Mouse (Mus musculus) midbrain, embryonic 11.5 days (tissue): ENCODE measurements around the gene Slc39a3. TPM values are rescaled to one million over a fixed set of nuclear protein-coding genes. Genes with fewer than 3 reads are reported as not detected.

Experiments used
- ATAC-seq: fragments of 200-750 bp; cut with Nextera tagmentation; 2 replicates; pipeline ENCODE4 v1.8.0; 2017; ENCODE audit warnings: moderate TSS enrichment, moderate library complexity; ENCODE audit not compliant: low FRiP score
- DNase-seq: peaks from one replicate; pipeline ENCODE4 v3.0.0; 2015; ENCODE audit warnings: low spot score; ENCODE audit errors: missing footprints
- H3K27ac ChIP-seq: fragments of 300-500 bp; sonication (generic); 2 replicates; pipeline ENCODE4 v1.5.1; 2014; ENCODE audit warnings: low read depth, low read length
- H3K27me3 ChIP-seq: fragments of 300-500 bp; sonication (generic); 2 replicates; pipeline ENCODE4 v1.6.1; 2014; ENCODE audit warnings: mild to moderate bottlenecking, low read length, moderate library complexity, mixed read lengths; ENCODE audit not compliant: control insufficient read depth, insufficient read depth
- H3K36me3 ChIP-seq: fragments of 300-500 bp; sonication (generic); 2 replicates; pipeline ENCODE4 v1.6.1; 2014; ENCODE audit warnings: mild to moderate bottlenecking, low read length, moderate library complexity, mixed read lengths; ENCODE audit not compliant: control insufficient read depth, insufficient read depth
- H3K4me1 ChIP-seq: fragments of 300-500 bp; sonication (generic); 2 replicates; pipeline ENCODE4 v1.6.1; 2014; ENCODE audit warnings: low read length; ENCODE audit not compliant: control insufficient read depth, insufficient read depth
- H3K4me2 ChIP-seq: fragments of 300-500 bp; sonication (generic); 2 replicates; pipeline ENCODE4 v1.6.1; 2014; ENCODE audit warnings: mild to moderate bottlenecking, moderate library complexity
- H3K4me3 ChIP-seq: fragments of 300-500 bp; sonication (generic); 2 replicates; pipeline ENCODE4 v1.5.1; 2014; ENCODE audit warnings: low read depth, low read length
- H3K9ac ChIP-seq: fragments of 300-500 bp; sonication (generic); 2 replicates; pipeline ENCODE4 v1.6.1; 2014; ENCODE audit warnings: low read length
- H3K9me3 ChIP-seq: fragments of 300-500 bp; sonication (generic); 2 replicates; pipeline ENCODE4 v1.6.1; 2016; ENCODE audit warnings: low read length; ENCODE audit not compliant: control insufficient read depth
- WGBS: fragments of 180-500 bp; shearing (Covaris S2); extraction: QIAGEN DNeasy Blood & Tissue Kit; methylation state at CpG from one replicate; pipeline ENCODE4 v1.1.7; 2014; 5-methylcytosine and 5-hydroxymethylcytosine counted together
- polyA plus RNA-seq: library from polyadenylated mRNA; unstranded; fragments of >200 nt; fragmentation: Nextera tagmentation; extraction: Ambion mirVana; gene quantifications from 2 replicates; pipeline ENCODE4 v1.2.1, GENCODE M21; 2014

Gene Slc39a3
- polyA plus RNA-seq, 1 experiment from 2014 or later = 10.1 TPM

DNA sequence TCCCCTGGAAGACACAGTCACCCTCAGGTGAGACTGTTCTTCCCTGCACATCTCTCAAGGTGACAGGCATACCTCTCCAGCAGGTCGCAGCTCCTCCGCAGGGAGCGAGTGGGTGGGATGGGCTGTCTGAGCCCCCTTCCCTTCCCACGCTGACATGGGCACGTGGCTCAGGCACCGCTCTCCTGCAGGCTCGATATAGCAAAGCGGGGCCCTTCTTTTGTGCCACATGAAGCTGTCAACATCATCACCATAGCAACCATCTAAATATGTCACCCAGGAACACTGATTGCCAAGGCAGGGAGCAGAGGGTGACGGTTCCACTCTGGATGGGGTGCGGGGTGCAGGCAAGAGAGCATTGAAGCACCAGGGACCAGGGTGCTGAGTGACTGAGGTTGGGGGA is 36.1 kb downstream of the Slc39a3 start:
- ATAC-seq = no peak
- Histone ChIP-seq H3K9me3 (no peaks in the 10 kb centered on the region), H3K4me1 (peaks cover 4% of the 10 kb centered on the region), H3K36me3 (no peaks in the 10 kb centered on the region), H3K4me3 (no peak overlapping the region), H3K27ac (no peak overlapping the region; the same call in 1 of the 2 replicates), H3K4me2 (no peak overlapping the region), H3K27me3 (peaks cover 2% of the 10 kb centered on the region; the same call in 1 of the 2 replicates), H3K9ac (no peak overlapping the region; the same call in 1 of the 2 replicates)
- no peak for DNase-seq
- 47% methylated on average over 10 of the region's 10 CpGs for WGBS

GRCm38 (mm10) chr10:81000197-81001062 is 36.8 kb downstream of the Slc39a3 start:
- DNase-seq = peak; percentile 86
- Histone ChIP-seq H3K27ac (no peak overlapping the region; the same call in 1 of the 2 replicates), H3K9me3 (no peaks in the 10 kb centered on the region), H3K27me3 (peaks cover 2% of the 10 kb centered on the region; the same call in 1 of the 2 replicates), H3K4me3 (no peak overlapping the region), H3K9ac (no peak overlapping the region; the same call in 1 of the 2 replicates), H3K36me3 (no peaks in the 10 kb centered on the region), H3K4me2 (no peak overlapping the region), H3K4me1 (peaks cover 4% of the 10 kb centered on the region)
- 53% methylated on average over 28 of the region's 28 CpGs for WGBS
- ATAC-seq = no peak

GRCm38 (mm10) chr10:80999362-81000196 is 37.6 kb downstream of the Slc39a3 start:
- Histone ChIP-seq H3K4me3 (no peak overlapping the region), H3K9ac (0 out of 2 replicates have a peak overlapping the region, but pooled peaks have one; percentile 18), H3K36me3 (no peaks in the 10 kb centered on the region), H3K27me3 (peaks cover 4% of the 10 kb centered on the region; the same call in 1 of the 2 replicates), H3K9me3 (no peaks in the 10 kb centered on the region), H3K4me2 (no peak overlapping the region), H3K4me1 (peaks cover 4% of the 10 kb centered on the region), H3K27ac (no peak overlapping the region)
- ATAC-seq = peak; percentile 79
- peak; percentile 99 for DNase-seq
- 33% methylated on average over 37 of the region's 37 CpGs for WGBS

DNA sequence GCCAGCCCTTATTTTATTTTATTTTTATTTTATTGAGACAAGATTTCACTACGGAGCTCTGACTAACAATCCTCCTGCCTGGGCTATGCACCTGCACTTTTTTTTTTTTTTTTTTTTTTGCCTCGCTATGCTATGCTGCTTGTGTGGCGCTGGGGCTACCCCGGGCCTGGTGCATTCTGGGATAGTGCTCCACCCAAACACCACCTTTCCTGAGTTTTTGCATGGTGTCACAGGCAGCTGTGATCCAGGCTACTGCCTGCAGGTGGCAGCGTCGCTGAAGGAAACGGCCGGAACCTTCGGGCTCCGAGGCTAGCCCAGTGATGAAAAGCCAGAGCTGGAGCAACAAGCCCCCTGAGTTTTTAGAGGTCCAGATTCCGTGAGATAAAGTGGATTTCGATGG is 38.4 kb downstream of the Slc39a3 start:
- Histone ChIP-seq H3K4me2 (no peak overlapping the region), H3K27ac (no peak overlapping the region), H3K36me3 (no peaks in the 10 kb centered on the region), H3K4me3 (no peak overlapping the region), H3K27me3 (peaks cover 4% of the 10 kb centered on the region), H3K9me3 (no peaks in the 10 kb centered on the region), H3K4me1 (peaks cover 4% of the 10 kb centered on the region), H3K9ac (no peak overlapping the region)
- ATAC-seq (no peak), DNase-seq (peak; percentile 93)
- WGBS = 18% methylated on average over 12 of the region's 12 CpGs

- no peaks in the 10 kb centered on the region for H3K9me3 ChIP-seq
- no peaks in the 10 kb centered on the region for H3K36me3 ChIP-seq
- H3K4me3 ChIP-seq = no peak overlapping the region
- ATAC-seq (no peak), DNase-seq (no peak)
- H3K9ac ChIP-seq = no peak overlapping the region
- H3K4me2 ChIP-seq = no peak overlapping the region
- peaks cover 4% of the 10 kb centered on the region for H3K4me1 ChIP-seq
- 38% methylated on average over 14 of the region's 14 CpGs for WGBS
- peaks cover 4% of the 10 kb centered on the region for H3K27me3 ChIP-seq
- H3K27ac ChIP-seq = no peak overlapping the region
Observed at GRCm38 (mm10) chr10:80998021-80998420, 39.2 kb downstream of the Slc39a3 start.

- peaks cover 4% of the 10 kb centered on the region for H3K27me3 ChIP-seq
- no peaks in the 10 kb centered on the region for H3K36me3 ChIP-seq
- H3K4me3 ChIP-seq = no peak overlapping the region
- H3K4me1 ChIP-seq = peaks cover 4% of the 10 kb centered on the region
- WGBS = 86% methylated on average over 8 of the region's 8 CpGs
- DNase-seq (no peak), ATAC-seq (no peak)
- no peak overlapping the region for H3K4me2 ChIP-seq
- no peaks in the 10 kb centered on the region for H3K9me3 ChIP-seq
- no peak overlapping the region for H3K27ac ChIP-seq
- no peak overlapping the region for H3K9ac ChIP-seq
Observed at GRCm38 (mm10) chr10:80997332-80997731, 39.9 kb downstream of the Slc39a3 start.

DNA sequence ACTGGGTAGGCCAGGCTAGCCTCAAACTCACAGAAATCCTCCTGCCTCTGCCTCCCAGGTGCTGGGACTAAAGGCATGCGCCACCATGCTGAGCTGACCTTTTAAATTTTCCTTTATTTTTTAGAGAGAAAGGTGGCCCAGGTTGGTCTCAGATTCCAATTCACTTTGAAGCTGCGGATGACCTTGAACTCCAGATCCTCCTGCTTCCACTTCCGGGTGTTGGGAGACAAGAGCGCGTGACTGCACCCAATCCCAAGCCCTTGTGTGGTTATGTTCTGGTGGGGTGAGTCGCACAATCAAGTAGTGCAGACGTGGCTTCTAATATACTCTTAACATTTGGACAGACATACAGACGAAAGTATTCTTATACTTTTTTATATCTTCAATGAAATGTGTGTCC is 40.7 kb downstream of the Slc39a3 start:
- ATAC-seq (no peak), DNase-seq (no peak)
- Histone ChIP-seq H3K27ac (no peak overlapping the region), H3K9me3 (no peaks in the 10 kb centered on the region), H3K9ac (no peak overlapping the region), H3K36me3 (no peaks in the 10 kb centered on the region), H3K27me3 (peaks cover 4% of the 10 kb centered on the region), H3K4me2 (no peak overlapping the region), H3K4me3 (no peak overlapping the region), H3K4me1 (peaks cover 4% of the 10 kb centered on the region)
- WGBS = 93% methylated on average over 8 of the region's 8 CpGs

DNA sequence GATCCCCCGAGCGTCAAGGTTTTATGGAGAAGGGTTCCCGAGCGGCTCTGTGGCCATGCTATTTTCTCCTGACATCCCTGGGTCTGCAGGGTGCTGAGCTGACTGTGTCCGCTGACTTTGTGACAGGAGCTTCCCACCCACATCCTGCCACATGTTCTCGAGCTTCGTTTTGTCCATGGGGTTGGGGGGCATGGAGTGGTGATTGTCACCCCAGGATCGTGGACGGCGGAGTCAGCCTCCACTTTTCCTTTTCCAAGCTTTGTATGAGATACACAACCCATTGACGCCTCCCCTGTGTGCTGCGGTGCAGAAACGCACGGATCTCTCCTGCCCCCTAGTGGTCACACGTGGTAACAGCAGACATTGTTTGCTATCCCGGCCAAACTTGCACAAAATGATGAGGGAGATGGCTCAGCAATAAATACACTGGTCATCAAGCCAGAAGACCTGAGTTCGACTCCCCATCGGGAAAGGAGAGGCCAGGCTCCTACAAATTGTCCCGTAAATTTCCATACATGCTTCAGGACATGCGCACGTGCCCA is 42.1 kb downstream of the Slc39a3 start:
- H3K36me3 ChIP-seq = no peaks in the 10 kb centered on the region
- H3K9ac ChIP-seq = peak overlapping the region; percentile 38; the same call in 1 of the 2 replicates
- DNase-seq (peak; percentile 97), ATAC-seq (peak; percentile 19; the same call in 1 of the 2 replicates)
- no peak overlapping the region for H3K27ac ChIP-seq
- H3K4me3 ChIP-seq = no peak overlapping the region
- peaks cover 4% of the 10 kb centered on the region for H3K27me3 ChIP-seq
- H3K4me2 ChIP-seq = peak overlapping the region; percentile 20; the same call in 1 of the 2 replicates
- no peaks in the 10 kb centered on the region for H3K9me3 ChIP-seq
- 14% methylated on average over 21 of the region's 21 CpGs for WGBS
- H3K4me1 ChIP-seq = no peaks in the 10 kb centered on the region
